Mouse (Mus musculus) neural tube, embryonic 15.5 days (tissue): ENCODE measurements around the gene Rars. TPM values are rescaled to one million over a fixed set of nuclear protein-coding genes. Genes with fewer than 3 reads are reported as not detected.

Source experiments
- ATAC-seq: fragments of 200-750 bp; cut with Nextera tagmentation; 2 replicates; pipeline ENCODE4 v1.8.0; 2017; ENCODE audit warnings: mild to moderate bottlenecking, moderate TSS enrichment, moderate library complexity; ENCODE audit not compliant: low FRiP score
- H3K27ac ChIP-seq: fragments of 300-500 bp; sonication (generic); replicated peaks from 2 replicates; pipeline ENCODE4 v1.5.1; 2015; ENCODE audit warnings: mild to moderate bottlenecking, inconsistent platforms
- H3K27me3 ChIP-seq: fragments of 300-500 bp; sonication (generic); replicated peaks from 2 replicates; pipeline ENCODE4 v1.6.1; 2015; ENCODE audit warnings: inconsistent platforms
- H3K36me3 ChIP-seq: fragments of 300-500 bp; sonication (generic); 2 replicates; pipeline ENCODE4 v1.6.1; 2015; ENCODE audit warnings: inconsistent platforms
- H3K4me1 ChIP-seq: fragments of 300-500 bp; sonication (generic); 2 replicates; pipeline ENCODE4 v1.6.1; 2015; ENCODE audit warnings: inconsistent platforms
- H3K4me2 ChIP-seq: fragments of 300-500 bp; sonication (generic); 2 replicates; pipeline ENCODE4 v1.6.1; 2015; ENCODE audit warnings: inconsistent platforms, mild to moderate bottlenecking, moderate library complexity
- H3K4me3 ChIP-seq: fragments of 300-500 bp; sonication (generic); replicated peaks from 2 replicates; pipeline ENCODE4 v1.5.1; 2015; ENCODE audit warnings: mild to moderate bottlenecking, inconsistent platforms
- H3K9ac ChIP-seq: fragments of 300-500 bp; sonication (generic); replicated peaks from 2 replicates; pipeline ENCODE4 v1.6.1; 2015; ENCODE audit warnings: mild to moderate bottlenecking, inconsistent platforms
- H3K9me3 ChIP-seq: fragments of 300-500 bp; sonication (generic); replicated peaks from 2 replicates; pipeline ENCODE4 v1.6.1; 2016; ENCODE audit warnings: inconsistent platforms
- WGBS: fragments of 180-500 bp; shearing (Covaris S2); methylation state at CpG from one replicate; pipeline ENCODE4 v1.1.7; 2015; ENCODE audit warnings: mixed read lengths; 5-methylcytosine and 5-hydroxymethylcytosine counted together
- polyA plus RNA-seq: library from polyadenylated mRNA; unstranded; fragments of >200 nt; fragmentation: Nextera tagmentation; extraction: Ambion mirVana; gene quantifications from 2 replicates; pipeline ENCODE4 v1.2.1, GENCODE M21; 2015

Rars gene
- polyA plus RNA-seq, 1 experiment from 2014 or later: 66.2 TPM

DNA sequence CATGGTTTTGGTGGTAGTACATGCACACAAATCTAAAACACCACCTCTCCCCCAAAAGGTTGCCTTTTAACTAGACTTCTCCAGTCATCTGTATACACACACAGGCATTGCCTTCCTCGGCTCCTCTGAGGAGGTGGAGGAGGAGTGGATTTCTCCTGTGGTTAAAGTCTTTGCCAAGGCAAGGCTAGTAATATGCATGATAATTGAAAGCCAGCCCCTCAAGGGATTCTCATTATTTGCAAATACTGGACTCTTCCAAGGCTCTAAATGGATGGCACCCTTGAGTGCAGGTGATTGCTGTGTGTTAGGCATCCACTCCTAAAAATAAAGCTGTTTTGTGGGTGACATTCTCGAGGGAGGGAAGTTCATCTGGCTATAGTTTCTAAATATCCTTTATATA is 45.9 kb downstream of the Rars start:
- WGBS: 45% methylated on average over 2 of the region's 2 CpGs

DNA sequence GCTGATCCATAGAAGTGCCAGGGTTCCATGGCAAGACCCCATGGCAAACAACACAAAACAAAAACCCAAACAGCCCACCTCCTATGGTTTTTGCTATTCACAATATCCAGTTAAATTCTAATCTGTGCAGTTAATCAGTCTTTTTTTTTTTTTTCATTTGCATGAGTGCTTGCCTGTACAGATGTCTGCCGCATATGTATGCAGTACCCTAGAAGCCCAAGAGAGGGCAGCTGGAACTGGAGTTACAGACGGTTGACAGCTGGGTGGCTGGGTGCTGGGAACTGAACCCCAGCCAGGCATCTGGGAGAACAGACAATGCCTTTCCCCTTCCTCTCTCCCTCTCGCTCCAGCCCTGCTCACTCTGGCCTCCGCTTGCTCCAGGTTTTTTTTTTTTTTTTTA is 49.8 kb downstream of the Rars start:
- 97% methylated on average over 4 of the region's 4 CpGs for WGBS
- no peaks in the 10 kb centered on the region for H3K4me1 ChIP-seq
- ATAC-seq: no peak
- H3K9me3 ChIP-seq: no peaks in the 10 kb centered on the region
- H3K4me2 ChIP-seq: no peak overlapping the region
- no peak overlapping the region for H3K4me3 ChIP-seq
- no peak overlapping the region for H3K27ac ChIP-seq
- peaks cover 45% of the 10 kb centered on the region for H3K36me3 ChIP-seq
- H3K9ac ChIP-seq: no peak overlapping the region
- no peaks in the 10 kb centered on the region for H3K27me3 ChIP-seq

More for the DNA sequence above, 45.9 kb downstream of the Rars start:
- Histone ChIP-seq H3K9ac (no peak overlapping the region), H3K9me3 (no peaks in the 10 kb centered on the region), H3K27me3 (no peaks in the 10 kb centered on the region), H3K36me3 (peaks cover 28% of the 10 kb centered on the region), H3K4me2 (no peak overlapping the region), H3K4me3 (no peak overlapping the region), H3K27ac (no peak overlapping the region), H3K4me1 (no peaks in the 10 kb centered on the region)
- ATAC-seq: no peak

DNA sequence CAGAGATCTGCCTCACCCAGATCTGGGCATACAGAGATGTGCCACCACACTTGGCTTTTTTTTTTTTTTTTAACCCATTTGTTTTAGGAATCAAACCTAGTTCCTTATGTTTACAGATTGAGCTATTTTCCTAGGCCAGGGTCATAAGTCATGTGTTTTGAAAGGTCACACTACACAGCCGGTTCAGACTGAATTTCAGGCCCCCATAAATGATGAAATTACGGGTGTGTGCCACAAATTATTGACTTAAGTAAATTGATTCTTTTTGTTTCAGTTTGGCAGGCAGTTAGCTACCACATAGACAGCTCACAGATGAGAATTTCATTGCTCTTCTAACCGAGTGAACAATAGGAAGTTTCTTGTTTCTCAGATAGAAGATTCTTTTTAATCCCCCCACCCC is 50.3 kb downstream of the Rars start:
- Histone ChIP-seq H3K4me3 (no peak overlapping the region), H3K36me3 (peaks cover 48% of the 10 kb centered on the region)
- 95% methylated on average over 3 of the region's 3 CpGs for WGBS

DNA sequence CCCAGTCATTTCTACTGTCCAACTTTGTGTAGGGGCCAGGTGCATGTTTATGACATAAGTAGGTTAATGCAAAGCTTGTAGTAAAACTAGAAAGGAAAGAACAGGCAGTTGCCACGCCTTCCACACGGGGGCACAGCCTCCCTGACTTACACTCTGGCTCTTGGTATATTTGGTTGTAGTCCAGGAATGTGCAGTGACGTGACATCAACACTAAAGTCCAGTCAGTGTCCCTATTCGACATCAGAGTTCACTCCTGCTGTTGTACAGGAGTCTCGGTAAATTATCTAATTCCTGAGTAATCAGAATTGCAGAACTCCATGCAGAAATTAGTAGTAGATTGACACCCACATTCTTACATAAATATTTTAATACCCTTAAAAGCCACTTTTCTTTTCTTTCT is 51.3 kb downstream of the Rars start:
- H3K36me3 ChIP-seq: peaks cover 54% of the 10 kb centered on the region
- H3K4me3 ChIP-seq: no peak overlapping the region
- H3K9ac ChIP-seq: no peak overlapping the region
- H3K27me3 ChIP-seq: no peaks in the 10 kb centered on the region
- WGBS: 91% methylated on average over 5 of the region's 5 CpGs
- ATAC-seq: no peak
- H3K9me3 ChIP-seq: no peaks in the 10 kb centered on the region
- no peak overlapping the region for H3K27ac ChIP-seq
- no peak overlapping the region for H3K4me2 ChIP-seq
- no peaks in the 10 kb centered on the region for H3K4me1 ChIP-seq

More for the DNA sequence above, 50.3 kb downstream of the Rars start:
- no peak for ATAC-seq
- Histone ChIP-seq H3K4me2 (no peak overlapping the region), H3K9ac (no peak overlapping the region), H3K27me3 (no peaks in the 10 kb centered on the region), H3K27ac (no peak overlapping the region), H3K9me3 (no peaks in the 10 kb centered on the region), H3K4me1 (no peaks in the 10 kb centered on the region)

DNA sequence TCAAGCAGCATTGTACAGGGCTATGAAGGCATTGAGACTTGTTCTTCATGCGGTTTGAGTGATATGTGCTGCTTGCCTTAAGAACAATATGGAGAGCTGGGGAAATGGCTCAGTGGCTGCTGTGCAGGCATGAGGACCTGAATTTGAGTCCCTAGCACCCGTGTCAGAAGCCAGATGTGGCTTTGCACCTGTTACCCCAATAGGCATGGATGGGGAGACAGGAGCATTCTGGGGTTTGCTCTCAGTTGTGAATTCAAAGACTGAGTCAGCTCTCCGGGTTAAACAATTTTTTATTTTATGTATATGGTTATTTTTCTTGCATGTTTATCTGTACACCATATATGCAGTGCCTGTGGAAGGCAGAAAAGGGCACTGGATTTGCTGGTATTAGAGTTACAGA is 51.9 kb downstream of the Rars start:
- WGBS: over 99% methylated on average over 3 of the region's 3 CpGs
- no peak overlapping the region for H3K27ac ChIP-seq
- H3K36me3 ChIP-seq: peaks cover 57% of the 10 kb centered on the region

DNA sequence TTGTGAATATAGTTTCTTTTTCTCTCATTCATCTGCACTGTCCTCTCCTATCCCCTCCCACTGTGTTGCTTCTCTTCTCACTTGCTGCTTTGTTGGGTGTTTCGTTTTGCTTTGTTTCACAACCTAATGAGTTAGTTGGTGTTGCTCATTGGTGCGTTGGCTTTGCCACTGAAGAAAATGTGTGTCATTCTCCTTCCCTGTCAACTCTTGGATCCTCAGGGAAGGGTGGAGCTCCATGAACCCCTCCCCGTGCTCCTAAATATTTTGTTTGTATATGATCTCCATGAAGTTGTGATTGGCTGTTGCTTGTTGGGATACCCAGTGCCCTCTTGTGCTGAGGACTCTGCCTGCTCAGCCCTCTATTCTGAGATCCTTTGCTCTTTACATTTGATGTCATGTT is 54.0 kb downstream of the Rars start:
- 88% methylated on average over 3 of the region's 3 CpGs for WGBS

More for the DNA sequence above, 51.9 kb downstream of the Rars start:
- no peaks in the 10 kb centered on the region for H3K4me1 ChIP-seq
- H3K4me3 ChIP-seq: no peak overlapping the region
- no peaks in the 10 kb centered on the region for H3K9me3 ChIP-seq
- no peaks in the 10 kb centered on the region for H3K27me3 ChIP-seq
- no peak for ATAC-seq
- no peak overlapping the region for H3K4me2 ChIP-seq
- H3K9ac ChIP-seq: no peak overlapping the region

DNA sequence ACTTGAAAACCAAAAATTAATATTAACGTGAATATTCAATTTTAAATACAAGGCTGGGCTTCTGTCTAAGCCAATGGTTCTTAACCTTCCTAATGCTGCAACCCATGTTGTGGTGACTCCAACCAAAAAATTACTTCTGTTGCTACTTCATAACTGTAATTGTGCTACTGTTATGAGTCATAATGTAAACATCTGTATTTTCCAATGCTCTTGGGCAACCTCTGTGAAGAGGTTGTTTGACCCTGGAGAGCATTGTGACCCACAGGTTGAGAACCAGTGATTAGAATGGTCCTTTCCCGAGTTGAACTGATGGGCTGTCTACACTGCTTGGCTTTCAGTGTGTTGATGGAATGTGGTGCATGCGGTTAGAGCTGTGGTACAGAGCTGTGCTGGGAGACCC is 57.9 kb downstream of the Rars start:
- H3K4me2 ChIP-seq: no peak overlapping the region
- ATAC-seq: no peak

More for the DNA sequence above, 54.0 kb downstream of the Rars start:
- no peak for ATAC-seq
- Histone ChIP-seq H3K4me1 (peaks cover 3% of the 10 kb centered on the region; the same call in 1 of the 2 replicates), H3K36me3 (peaks cover 64% of the 10 kb centered on the region), H3K9me3 (no peaks in the 10 kb centered on the region), H3K4me3 (no peak overlapping the region), H3K4me2 (no peak overlapping the region), H3K9ac (no peak overlapping the region), H3K27me3 (no peaks in the 10 kb centered on the region), H3K27ac (no peak overlapping the region)

DNA sequence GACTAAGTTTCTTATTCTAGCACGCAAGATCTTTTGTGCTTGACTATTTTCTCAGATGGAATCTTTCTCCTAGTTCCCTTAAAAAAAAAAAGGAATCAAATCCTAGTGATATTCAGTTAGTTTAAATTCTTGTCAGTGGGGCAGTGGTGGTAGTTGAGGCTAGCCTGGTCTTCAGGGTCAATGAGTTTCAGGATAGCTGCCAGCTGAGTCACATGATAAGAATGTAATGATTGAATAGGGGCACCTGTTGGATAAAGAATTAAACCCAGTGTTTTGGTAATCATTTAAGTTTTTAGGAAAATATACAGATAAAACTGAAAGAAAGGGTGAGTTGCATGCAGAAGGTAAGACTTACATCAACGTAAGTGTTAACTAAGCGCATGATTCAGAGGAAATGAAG is 58.7 kb downstream of the Rars start:
- peaks cover 29% of the 10 kb centered on the region for H3K36me3 ChIP-seq
- WGBS: 96% methylated on average over 3 of the region's 3 CpGs
- peaks cover 23% of the 10 kb centered on the region for H3K4me1 ChIP-seq
- no peak for ATAC-seq
- no peaks in the 10 kb centered on the region for H3K9me3 ChIP-seq
- no peak overlapping the region for H3K4me2 ChIP-seq
- H3K27ac ChIP-seq: no peak overlapping the region
- no peak overlapping the region for H3K9ac ChIP-seq
- no peaks in the 10 kb centered on the region for H3K27me3 ChIP-seq
- no peak overlapping the region for H3K4me3 ChIP-seq

More for the DNA sequence above, 57.9 kb downstream of the Rars start:
- Histone ChIP-seq H3K4me3 (no peak overlapping the region), H3K9me3 (no peaks in the 10 kb centered on the region), H3K4me1 (peaks cover 14% of the 10 kb centered on the region), H3K27ac (no peak overlapping the region), H3K36me3 (peaks cover 29% of the 10 kb centered on the region), H3K27me3 (no peaks in the 10 kb centered on the region), H3K9ac (no peak overlapping the region)
- WGBS: 95% methylated on average over 3 of the region's 3 CpGs

DNA sequence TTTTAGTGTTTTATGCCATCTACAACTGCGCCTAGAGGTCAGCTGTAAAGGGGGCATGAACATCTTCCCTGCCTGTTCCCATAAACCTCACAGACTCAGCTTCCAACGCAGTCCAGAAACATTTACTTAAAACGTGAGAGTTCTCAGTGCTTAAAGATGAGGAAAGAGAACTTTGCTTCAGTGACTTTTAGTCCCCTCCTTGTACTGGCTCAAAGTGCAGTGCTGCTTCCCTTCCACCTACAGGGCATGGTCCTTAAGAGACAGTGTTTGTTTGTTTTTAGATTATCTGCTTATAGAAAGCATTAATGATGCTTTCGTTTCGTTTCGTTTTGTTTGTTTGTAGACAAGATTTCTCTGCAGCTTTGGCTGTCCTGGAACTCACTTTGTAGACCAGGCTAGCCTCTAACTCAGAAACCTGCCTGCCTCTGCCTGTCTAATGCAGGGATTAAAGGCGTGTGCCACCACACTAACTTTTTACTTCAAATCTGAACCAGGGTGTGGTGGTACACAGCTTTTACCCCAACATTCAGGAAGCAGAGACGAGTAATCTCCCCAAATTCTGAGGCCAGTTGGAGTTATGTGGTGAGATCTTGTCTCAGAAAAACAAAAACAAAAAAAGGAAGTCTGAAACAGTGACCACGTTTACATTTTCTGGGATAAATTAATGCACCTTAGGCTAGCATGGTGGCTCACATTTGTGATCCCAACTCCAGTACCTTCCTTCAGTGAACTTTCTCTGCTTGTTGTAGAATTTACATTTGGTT is 63.4 kb downstream of the Rars start:
- Histone ChIP-seq H3K4me1 (peaks cover 24% of the 10 kb centered on the region), H3K27ac (peak overlapping the region; percentile 95; the same call in 1 of the 2 replicates), H3K36me3 (peaks cover 3% of the 10 kb centered on the region; the same call in 1 of the 2 replicates), H3K27me3 (no peaks in the 10 kb centered on the region), H3K9me3 (no peaks in the 10 kb centered on the region), H3K4me2 (peak overlapping the region; percentile 69), H3K4me3 (peak overlapping the region; percentile 94), H3K9ac (peak overlapping the region; percentile 97)
- ATAC-seq: no peak
- WGBS: 66% methylated on average over 9 of the region's 9 CpGs

DNA sequence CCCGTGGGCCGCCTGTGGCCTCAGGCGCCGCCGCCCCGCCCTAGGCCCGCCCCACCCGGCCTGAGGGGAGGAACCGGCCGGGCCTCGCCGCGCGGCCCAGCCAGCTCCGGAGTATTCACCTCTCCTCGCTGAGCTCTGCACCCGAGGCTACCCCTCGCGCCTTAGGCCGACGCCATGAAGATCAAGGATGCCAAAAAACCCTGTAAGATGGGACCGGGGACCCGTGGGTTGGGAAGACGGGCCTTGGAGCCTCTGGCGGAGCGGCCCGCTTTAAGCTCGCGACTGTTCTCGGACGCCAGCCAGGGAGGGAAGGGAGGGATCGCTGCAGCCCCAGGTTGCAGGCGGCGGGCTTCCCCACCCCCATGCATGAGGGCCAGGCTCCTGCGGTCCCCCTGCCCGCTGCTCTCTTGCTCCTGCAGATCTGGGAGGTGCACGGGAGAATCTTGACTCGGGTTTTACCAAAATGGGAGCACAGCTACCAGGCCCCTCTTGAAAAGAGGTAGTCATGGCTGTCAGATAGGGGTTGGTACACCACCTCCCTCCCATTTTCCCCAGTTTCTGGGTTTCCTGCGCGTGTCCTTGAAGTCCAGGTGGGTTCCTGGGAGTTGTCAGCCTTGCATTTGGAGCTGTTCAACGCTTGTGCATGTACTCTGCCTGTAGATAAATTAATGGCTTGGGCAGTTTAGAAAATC is 64.4 kb downstream of the Rars start:
- Histone ChIP-seq H3K9ac (peak overlapping the region; percentile 97), H3K4me2 (peak overlapping the region; percentile 69), H3K4me3 (peak overlapping the region; percentile 94), H3K36me3 (peaks cover 3% of the 10 kb centered on the region; the same call in 1 of the 2 replicates), H3K4me1 (peaks cover 24% of the 10 kb centered on the region), H3K27ac (peak overlapping the region; percentile 95), H3K9me3 (no peaks in the 10 kb centered on the region), H3K27me3 (no peaks in the 10 kb centered on the region)
- WGBS: 0% methylated on average over 26 of the region's 41 CpGs
- ATAC-seq: peak; percentile 81

DNA sequence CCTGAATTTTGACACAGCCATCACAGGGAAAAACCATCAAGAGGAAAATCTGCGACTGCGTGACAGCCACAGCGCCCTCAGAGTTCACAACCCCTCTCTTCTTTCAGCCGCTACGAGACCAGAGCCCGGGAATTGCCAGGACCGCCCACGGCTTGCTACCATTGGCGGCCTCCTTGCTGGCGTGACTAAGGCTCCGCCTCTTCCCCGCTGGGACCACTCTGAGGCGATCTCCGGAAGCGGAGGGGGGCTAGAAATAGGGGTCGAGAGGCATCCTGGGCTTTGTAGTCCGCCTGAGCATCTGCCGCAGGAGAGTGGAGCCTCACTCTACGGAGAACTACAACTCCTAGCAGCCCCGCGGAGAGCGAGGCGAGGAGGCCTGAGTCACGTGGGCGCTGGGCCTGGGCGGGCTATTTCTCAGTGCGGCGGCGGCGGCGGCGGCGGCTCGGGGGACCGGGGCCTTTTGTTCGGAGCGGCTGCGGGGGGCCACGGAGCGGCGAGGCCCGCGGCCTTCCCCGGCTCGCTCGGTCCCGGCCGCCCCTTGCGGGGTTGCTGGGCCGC is 65.0 kb downstream of the Rars start, which contains the start of gene Pank3:
Gene Pank3 (plus strand): TSS at position 297 of the 558 bp plus-strand sequence.
- peak within 1 kb of the TSS; percentile 95 for H3K27ac ChIP-seq
- H3K36me3 ChIP-seq: peaks cover 3% of the 10 kb centered on the region; the same call in 1 of the 2 replicates
- WGBS: under 1% methylated on average over 44 of the region's 50 CpGs
- ATAC-seq: peak; percentile 100
- H3K4me2 ChIP-seq: peak within 1 kb of the TSS; percentile 69
- peak within 1 kb of the TSS; percentile 97 for H3K9ac ChIP-seq
- peaks cover 24% of the 10 kb centered on the region for H3K4me1 ChIP-seq
- H3K9me3 ChIP-seq: no peaks in the 10 kb centered on the region
- H3K4me3 ChIP-seq: peak within 1 kb of the TSS; percentile 94
- H3K27me3 ChIP-seq: no peaks in the 10 kb centered on the region
